Mouse (Mus musculus): ENCODE results near the gene Dupd1.

The Dupd1 gene

DNA sequence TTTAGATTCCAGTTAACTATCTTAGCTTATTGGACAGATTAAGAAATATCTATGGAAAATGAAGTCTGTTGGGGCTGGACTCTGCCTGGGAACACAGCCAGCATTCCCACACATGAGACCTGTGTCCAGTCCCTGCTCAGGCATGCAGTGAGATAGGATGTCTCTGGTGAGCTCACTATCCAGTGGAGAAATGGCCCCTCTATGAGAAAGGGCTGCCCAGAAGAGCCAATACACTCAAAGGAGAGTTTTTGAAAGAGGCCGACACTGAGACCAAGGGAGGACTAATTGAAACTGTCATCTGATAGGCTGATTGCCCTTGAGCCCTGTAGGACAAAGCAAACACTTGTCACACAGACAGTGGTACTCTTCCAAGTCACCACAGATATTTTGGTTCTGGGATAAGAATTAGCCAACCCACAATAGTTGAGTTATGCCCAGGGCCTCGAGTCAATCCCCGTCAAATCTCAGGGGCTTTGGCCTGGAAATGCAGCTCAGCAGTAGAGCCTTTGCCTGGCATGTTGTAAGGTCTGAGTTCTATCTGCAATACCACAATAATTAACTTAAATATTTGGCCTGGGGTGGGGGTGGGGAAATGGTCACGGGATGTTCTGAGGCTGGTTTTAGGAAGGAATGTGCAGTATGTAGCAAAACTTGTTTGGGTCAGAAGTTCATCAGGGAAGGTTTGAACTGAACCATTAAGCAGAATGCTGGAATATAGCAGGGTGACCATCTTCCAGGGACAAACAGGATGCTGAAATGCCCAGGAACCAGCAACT, 6.2 kb upstream of the Dupd1 start:
- no peak for DNase-seq

DNA sequence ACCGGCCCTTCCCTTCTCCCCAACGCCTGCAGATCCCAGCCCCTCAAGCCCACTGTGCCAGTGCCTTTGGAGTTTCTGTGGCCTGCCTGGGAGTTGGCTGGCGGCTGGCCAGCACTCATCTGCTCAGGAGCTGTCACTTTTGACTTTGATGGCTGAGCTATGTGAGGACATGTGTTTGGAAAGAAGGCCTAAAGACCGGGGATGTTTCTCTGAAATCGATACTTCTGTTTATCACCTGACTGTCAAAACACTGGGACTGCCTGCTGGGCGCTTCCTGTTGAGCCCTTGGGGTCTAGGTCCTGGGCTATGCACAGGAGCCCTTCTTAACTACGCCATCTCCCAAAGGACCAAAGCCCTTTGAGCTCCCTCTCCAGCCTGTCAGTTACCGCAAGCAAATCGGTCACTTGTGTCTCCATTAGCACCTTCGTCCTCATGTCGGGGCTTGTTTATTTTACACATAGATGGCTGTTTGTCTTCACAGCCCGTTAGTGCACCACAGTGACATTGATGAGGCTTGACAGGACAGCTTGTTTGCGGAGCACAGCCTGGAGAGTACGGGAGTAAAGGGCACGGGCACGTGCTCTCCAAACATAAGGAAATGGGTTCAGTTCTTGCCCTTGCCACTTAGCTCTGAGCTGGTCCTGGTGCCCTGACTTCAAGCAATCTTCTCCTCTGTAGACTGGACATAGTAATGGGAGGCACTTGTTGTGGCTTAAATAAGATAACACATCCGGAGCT, 5.4 kb upstream of the Dupd1 start:
- no peak for DNase-seq

DNA sequence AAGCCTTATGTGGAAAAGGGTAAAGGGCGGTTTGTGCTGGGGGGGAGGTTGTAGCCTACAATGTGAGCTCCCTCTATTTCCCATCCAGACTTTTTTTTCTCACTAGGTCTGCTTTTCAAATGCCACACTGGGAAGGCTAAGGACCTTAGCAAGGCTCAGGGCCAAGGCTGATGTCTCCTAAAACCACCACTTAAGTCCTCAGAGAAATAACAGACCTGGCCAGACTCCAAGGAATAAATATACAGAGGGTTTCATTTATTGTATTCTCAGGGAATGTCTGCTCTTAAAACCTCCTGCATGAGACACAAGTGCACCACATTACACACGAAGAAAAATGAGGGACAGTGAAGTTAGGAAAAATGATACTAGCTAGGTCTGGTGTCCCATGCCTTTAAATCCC, 3.1 kb downstream of the Dupd1 start:
- DNase-seq: no peak

DNA sequence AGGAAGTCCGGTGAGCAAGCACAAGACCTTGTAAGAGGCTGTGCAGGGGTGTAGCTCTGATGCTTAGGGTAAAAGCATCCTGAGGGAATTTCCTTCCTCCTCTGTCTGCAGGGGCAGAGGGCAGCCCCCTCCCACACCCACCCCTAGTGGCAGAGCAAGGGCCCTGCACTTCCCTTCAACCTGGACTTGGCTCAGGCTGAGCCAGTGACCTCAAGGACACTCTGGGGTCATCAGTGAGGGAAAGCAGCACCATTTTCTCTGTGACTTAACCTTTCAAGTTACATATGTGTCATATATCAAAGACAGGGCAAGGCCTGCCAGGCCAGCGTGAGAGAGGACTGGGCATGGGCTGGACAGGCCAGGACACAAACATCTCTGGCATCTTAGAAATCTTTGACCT, 4.8 kb downstream of the Dupd1 start:
- DNase-seq: no peak

DNA sequence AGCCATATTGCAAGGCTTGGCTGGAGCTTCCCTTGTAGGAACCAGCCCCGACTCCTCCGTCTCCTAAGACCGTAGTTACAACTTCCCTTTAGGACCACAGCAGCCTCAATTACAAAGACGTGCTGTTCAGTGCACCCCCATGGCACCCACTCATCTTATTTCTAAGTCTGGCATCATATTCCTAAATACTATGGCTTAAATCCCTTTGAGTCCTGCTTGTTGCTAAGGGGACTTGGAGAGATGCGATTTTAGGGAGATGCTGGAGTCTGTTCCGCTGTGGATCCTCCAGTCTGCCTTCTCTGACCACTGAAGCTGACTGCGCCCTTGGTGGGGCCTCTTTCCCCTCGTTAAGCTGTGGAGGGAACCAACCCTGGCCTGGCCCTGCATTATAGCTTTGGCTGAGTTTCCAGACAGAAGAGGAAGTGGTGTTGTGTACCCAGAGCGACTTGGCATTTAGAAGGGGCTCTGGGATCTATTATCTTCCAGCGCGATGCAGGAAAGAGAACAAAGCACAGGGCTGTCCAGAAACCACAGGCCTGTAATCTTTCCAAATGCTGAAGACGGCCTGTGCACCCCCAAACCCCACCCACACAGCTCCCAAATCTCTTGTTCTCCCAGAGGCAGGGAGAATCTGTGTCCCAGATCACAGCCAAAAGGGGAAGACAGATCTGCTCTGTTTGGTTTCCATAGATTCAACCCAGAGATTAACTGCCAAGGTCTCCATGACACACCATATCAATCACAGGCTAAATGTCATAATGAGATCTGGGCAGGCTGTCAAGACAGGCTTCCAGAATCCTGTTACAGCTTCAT, 7.4 kb downstream of the Dupd1 start:
- DNase-seq: peak; percentile 31

DNA sequence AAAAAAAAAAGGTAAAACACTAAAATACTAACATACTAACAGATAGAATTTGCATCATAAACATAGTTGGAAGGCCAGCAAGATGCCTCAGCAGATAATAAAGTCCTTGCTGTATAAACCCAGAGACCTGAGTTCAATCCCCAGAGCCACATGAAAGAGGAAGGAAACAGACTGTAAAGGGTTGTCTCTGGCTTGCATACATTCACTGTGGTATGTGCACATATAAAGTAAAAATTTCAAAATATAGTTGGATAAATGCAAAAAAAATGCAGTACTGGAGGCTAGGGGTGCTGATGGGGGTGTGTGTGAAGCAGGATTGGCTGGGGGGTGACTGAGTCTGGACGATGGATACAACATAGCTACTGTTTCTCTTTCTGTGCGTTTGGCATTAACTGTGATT, 8.9 kb downstream of the Dupd1 start:
- DNase-seq: no peak

DNA sequence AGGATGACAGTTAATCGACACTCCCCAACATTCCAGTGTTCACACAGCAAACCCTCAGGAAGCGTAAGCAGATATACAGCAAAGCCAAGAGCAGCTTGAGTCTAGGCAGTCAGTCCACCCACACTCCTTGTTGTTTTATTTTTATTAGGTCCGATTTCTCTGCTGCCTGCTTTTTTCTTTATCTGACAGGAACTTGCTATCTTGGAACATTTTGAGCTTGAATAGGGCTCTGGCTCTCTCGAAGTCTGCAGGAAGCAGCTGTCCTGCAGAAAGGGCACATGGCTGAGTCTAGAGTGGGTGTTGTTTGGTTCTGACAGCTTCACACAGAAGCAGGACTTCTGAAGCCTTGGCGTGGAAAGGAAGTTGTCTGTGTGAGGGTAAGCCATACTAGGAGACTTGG, 11.1 kb downstream of the Dupd1 start:
- no peak for DNase-seq

DNA sequence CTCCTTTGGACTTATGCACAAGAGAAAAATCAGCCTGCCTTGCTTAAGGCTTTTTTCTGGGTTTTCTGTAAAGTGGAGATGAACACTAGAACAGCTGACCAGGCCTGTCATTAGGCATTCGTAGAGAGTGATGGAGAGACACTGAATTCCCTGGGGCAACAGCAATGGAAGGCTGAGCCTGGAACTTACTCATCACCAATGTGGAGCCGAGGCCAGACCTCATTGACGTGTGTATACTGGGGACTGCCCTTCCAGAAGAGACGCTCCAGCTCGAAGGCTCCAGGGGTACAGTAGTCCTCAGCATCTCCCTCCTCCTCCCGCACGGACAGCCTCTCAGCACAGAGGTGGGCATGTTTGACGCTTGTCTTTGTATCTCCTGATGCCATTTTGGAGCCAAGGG, 11.7 kb downstream of the Dupd1 start:
- no peak for DNase-seq

DNA sequence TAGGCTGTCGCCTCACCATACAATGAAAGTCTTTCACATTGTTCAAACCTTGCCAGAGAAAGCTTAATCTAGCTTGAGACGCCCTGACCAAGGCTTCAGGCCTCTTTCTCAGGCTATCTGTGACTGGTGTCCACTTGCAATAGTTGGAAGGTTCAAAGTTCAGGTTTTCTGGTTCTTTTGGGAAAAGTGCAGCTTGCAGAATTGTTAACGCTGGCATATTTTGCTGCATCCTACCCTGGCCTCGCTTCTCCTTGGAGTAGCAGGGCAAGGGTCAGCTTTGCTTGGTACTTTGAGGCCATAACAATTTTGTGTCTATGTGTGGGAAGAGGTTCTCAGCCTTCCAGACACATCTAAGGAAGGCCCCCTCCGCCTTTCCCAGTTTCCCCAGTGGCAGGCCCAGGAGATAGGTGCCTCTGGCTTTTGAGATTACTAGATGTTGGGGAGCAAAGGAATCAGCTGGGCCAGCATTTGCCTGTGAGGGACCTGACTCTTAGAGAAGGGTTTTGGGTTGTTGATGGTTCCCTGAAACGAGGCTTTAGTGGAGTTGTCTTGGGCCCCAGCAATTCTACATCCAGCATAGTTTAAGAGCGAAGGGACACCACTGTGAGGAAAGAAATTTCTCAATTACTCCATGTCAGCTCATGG, 18.1 kb downstream of the Dupd1 start:
- DNase-seq: no peak

DNA sequence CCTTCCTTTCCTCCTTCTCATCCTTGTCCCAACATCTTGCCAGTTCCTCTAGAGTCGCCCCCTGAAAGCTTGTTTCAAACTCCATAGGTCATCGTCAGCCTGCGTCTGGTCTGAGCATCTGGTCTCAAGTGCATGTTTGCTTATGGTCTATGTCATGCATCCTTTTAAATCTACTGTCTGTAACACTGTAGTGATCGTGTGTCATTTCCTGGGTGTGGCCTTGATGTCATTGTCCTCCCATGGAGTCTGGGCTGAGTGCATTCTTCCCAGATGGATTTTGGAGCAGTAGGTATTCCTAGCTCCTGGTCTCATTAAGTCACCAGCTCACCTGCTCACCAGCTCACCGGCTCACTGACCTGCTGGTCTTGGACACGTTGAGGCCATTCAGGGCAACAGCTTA, 19.4 kb downstream of the Dupd1 start:
- no peak for DNase-seq

DNA sequence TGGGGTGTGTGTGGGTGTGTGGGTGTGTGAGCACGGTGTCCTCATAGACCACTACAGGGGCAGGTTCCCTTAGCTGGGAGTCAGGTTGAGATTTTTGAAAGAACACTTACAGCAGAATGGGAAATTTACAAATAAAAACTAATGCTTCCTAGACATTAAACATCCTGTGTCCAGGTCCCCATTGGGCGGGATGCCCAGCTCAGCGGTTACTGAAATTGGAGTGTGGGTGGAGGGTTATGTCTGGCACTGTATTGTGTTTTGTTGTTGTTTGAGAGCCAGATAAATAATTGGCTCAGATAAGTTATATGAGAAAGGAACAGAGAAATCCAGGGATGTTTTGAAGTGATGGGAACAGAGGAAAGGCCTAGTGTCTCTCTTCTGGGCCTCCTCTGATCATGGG, 23.3 kb downstream of the Dupd1 start:
- DNase-seq: no peak

DNA sequence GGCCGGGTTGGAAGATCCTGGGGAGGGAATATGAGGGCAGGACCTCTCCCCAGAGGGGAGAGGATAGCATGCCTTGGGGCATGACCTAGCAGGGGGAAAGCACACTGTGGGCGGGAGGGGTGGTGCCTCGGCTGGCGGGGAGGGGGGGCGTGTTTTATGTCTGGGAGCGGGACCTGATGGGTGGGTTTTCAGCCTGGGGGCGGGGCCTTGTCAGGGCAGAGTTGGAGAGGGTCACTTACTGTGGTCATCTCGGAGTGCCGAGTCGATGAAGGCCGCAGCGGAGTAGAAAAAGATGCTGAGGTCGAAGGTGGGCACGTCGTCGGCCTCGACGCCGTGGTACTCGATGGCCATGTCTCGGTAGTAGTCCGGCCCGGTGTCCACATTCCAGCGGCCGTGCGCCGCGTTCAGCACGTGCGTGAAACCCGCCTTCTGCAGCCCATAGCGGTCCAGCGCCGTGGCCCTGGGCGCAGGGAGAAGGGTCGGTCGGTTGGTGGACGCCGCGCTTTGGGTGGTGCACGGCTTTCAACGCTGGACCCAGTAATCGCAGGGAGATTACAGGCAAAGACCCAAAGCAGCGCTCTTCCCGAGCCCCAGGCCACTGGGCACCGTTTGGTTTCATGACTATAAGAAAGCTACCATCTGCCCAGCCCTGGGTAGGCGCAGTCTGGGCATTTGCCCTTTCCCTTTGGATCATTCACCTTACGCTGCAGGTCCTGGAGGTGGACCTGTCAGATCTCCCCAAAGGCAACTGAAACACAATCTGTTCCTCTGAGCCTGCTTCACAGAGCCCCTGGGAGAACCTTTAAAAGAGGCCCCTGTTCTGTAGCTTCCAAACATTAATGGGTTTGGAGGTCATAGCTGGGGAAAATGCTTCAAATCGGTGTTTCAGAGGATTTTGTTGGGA, 27.7 kb downstream of the Dupd1 start:
- DNase-seq: no peak

DNA sequence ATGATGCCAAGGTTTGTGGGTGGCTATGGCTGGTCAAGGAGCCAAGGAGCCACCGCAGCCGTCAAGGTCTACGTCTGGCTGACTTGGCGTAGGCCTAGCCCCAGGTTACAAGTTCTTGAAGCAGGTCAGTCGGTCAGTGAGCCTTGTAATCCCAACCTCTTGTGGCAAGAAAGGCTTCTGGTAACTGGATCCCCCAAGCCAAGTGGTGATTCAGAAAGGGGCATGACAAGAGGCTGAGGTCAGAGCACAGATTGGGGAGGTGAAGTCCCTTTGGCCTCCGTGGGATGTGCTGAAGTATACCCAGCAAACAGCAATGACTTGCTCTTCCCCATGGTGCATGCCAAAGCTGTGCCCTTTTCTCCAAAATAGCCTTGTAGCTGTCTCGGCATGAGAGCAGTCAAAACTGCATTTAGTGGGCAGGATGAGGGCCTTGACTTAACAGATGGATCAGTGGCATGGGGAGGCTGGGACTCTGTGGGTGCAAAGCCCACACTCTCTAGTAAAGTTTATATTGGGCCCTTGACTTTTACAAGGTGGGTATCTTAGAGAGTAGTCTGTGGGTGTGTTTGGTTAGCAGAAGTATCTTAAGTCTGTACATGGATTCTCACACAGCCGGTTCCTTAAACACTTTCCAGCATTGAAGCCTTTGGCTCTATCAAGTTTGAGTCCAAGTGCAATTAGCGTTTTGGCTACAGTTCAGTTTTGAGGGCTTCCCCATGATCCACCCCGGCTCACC, 28.8 kb downstream of the Dupd1 start:
- no peak for DNase-seq

DNA sequence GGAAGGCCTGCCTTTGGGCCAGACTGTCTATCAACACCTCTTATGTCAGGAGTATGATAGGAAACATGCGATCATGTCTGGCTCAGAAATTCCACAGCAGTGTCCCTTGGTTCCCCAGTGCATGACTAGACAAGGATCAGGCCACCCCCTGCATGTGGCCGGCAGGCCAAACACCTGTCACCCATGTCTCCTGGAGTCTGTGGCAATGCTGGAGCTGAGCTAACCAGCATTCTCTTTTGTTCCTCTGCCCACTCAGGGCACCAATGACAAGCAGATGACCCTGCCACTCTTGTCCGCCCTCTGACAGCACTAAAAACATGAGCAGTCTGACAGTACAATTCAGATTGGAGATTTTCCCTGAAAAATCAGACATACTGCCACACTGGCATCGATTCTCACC, 30.5 kb downstream of the Dupd1 start:
- no peak for DNase-seq

DNA sequence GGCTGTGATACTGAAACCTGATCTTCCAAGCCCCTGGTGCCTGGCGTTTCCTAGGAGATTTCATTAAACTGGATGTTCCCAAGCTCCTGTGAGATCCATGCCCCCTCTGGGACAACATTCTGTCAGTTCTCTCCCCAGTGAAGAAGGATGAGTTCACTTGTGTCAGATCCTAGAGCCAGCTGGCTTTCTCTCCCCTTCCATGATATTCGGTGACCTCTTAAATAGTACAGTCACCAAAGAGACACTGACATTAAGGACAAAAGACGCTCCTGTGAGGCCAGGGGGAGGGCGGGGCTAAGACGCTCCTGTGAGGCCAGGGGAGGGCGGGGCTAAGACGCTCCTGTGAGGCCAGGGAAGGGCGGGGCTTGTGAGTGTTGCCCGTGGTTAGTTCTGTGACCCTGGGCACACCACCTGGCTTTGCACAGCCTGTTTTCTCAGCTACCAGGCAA, 31.7 kb downstream of the Dupd1 start:
- no peak for DNase-seq

DNA sequence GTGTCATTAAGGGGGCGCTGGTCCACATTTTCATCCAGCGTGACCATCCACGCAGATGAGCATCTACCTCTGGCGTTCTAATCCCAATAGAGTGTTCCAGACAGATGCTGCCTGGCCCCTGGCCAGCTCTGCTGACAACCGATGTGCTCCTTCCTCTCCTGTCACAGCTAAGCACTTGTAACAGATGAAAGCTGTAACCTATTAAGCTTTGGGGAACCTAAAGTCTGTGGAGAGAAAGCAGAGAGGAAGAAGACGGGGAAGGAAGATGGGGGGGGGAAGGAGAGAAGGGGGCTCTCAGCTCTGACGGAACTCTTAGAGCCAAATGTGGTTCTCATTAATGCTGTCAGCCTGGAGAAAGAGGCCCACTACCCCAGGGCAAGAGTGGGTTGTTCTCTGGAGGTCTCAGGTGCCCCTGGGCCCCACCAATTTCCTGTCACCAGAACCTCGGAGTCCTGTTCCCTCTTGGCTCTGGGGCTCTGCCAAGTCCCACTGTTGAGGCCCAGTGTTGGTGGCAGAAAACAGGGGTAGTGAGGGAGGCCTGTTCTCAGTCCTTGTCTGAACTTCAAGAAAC, 34.7 kb downstream of the Dupd1 start:
- no peak for DNase-seq

DNA sequence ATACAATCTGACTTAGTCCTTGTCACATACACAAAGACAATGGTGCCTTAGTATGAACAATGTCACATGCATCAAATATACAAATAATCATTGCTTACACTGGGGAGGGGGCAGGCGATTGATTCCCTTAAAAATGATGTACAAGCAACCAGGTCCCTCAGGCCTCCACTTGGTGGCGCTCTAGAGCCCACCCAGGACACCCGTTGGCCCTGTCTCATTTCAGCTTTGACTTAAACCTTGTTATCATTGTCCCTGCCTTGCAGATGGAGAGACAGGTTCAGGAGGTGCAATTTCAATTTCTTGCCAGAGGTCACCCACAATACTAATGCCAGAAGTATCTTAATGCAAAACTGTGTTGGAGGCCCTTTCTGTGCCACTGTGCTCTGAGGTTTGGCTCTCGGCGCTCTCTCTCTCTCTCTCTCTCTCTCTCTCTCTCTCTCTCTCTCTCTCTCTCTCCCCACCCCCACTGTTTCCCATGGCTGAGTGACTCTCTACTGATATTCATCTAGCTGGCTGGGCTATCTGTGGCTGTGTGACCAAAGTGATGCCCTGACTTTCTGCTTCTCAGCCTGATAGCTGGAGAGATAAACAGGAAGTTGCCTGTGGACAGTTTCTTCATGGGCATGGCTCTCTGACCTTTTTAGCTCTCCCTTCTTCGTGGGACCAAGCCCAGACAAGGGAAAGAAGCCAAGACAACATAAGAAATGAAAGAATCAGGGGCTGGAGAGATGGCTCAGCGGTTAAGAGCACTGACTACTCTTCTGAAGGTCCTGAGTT, 35.7 kb downstream of the Dupd1 start:
- peak; percentile 58 for DNase-seq

DNA sequence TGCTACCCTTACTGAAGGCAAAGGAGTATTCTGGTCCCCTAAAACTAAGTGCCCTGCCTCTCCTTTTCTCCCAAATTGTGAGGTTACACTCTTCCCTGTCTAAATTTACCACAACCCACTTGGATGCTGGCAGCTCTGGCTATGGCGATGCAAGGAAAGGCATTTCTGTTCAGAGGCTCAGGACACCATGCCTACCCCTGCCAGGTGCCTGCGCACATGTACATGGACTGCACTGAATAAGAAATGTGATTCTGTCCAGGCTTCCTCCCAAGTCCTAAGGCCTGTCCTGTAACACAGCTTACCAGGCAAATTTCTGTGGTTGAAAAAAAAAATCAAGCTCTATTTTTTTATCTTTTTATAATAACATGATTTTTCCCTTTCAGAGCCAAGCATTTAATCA, 38.2 kb downstream of the Dupd1 start:
- no peak for DNase-seq

DNA sequence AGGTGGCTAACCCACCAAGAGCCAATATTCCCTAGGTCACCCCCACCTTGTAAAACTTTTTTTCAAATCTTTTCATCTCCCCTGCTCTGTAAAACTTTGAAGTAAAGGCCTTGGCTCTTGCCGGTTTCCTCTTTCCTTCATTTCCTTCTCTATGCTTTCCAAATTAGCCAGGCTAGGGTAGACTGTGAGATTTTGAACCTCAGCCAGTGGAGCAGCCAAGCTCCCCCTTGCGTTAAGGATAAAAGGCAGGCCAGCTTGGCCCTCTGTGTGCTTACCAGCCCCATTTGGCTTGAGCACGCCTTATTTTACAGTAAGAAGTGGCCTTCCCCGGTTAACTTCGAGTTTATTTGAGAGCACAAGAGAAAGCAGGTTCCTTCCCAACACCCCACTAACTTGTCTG, 39.9 kb downstream of the Dupd1 start:
- no peak for DNase-seq

DNA sequence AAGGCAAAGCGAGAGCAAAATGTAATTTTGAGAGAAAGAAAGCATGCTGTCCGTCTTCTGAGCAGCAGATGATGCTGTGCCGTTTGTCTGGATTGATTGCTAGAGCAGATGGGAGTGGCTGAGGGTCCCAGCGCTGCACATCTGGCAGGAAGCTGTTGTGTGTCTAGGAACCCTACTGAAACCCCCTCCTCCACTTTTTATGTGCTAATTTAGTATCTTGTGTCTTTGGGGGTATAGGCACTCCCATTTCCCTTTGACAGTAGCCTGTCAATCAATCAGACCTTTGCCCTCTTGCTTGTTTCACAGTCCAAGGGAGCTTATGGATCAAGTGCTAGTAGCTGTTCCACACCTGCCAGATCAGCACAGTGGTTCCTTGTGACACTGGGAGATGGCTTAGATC, 41.3 kb downstream of the Dupd1 start:
- DNase-seq: no peak

Data from right cerebral cortex, postnatal 4 days (tissue).